Mouse (Mus musculus) Muller cell, postnatal 12 days (primary cell): ENCODE results near the gene Rpusd3.
A peak's percentile ranks its signal among the peaks of the same experiment; 100 is the strongest.

ENCODE experiments used
- DNase-seq: peaks from one replicate; pipeline ENCODE4 v3.0.0-alpha.2; 2015; ENCODE audit errors: inconsistent ontology term

Gene Rpusd3

GRCm38 (mm10) chr6:113419199-113419587 lies at the start of gene Rpusd3:
TSS of gene Rpusd3 (minus strand) at chr6:113419340.
- DNase-seq = peak; percentile 90

- DNase-seq = no peak
Observed at GRCm38 (mm10) chr6:113468512-113468911, 49.4 kb upstream of the Rpusd3 start.

GRCm38 (mm10) chr6:113465602-113466001 lies 46.5 kb upstream of the Rpusd3 start:
- DNase-seq = peak; percentile 52

- no peak for DNase-seq
Observed at GRCm38 (mm10) chr6:113464040-113464439, 44.9 kb upstream of the Rpusd3 start.

GRCm38 (mm10) chr6:113458635-113459034 lies 39.5 kb upstream of the Rpusd3 start:
- DNase-seq = no peak

- DNase-seq = no peak
Observed at GRCm38 (mm10) chr6:113457952-113458534, 38.9 kb upstream of the Rpusd3 start, which contains the start of gene Il17re. TSS of gene Il17re (plus strand) at chr6:113458484.

GRCm38 (mm10) chr6:113455007-113455406 lies 35.9 kb upstream of the Rpusd3 start:
- DNase-seq = no peak

- DNase-seq = peak; percentile 71
Observed at GRCm38 (mm10) chr6:113451839-113452238, 32.7 kb upstream of the Rpusd3 start.

GRCm38 (mm10) chr6:113447639-113448038 lies 28.5 kb upstream of the Rpusd3 start:
- DNase-seq = no peak

GRCm38 (mm10) chr6:113444207-113444965 lies 25.2 kb upstream of the Rpusd3 start:
- no peak for DNase-seq

GRCm38 (mm10) chr6:113443091-113443490 lies 24.0 kb upstream of the Rpusd3 start:
- no peak for DNase-seq

GRCm38 (mm10) chr6:113442442-113443090 lies 23.4 kb upstream of the Rpusd3 start, which contains the start of gene Jagn1:
TSS of gene Jagn1 (plus strand) at chr6:113442569.
- peak; percentile 93 for DNase-seq

GRCm38 (mm10) chr6:113442087-113442441 lies 22.9 kb upstream of the Rpusd3 start:
- no peak for DNase-seq

GRCm38 (mm10) chr6:113441147-113441680 lies 22.1 kb upstream of the Rpusd3 start:
- DNase-seq = peak; percentile 73

- DNase-seq = no peak
Observed at GRCm38 (mm10) chr6:113440686-113441085, 21.5 kb upstream of the Rpusd3 start.

GRCm38 (mm10) chr6:113438721-113439430 lies 19.7 kb upstream of the Rpusd3 start:
- no peak for DNase-seq

- DNase-seq = no peak
Observed at GRCm38 (mm10) chr6:113437135-113437534, 18.0 kb upstream of the Rpusd3 start.

- DNase-seq = no peak
Observed at GRCm38 (mm10) chr6:113435664-113436205, 16.6 kb upstream of the Rpusd3 start, which contains the start of gene Cidec. TSS of gene Cidec (minus strand) at chr6:113435760.

GRCm38 (mm10) chr6:113434691-113435090 lies 15.6 kb upstream of the Rpusd3 start:
- DNase-seq = no peak

- DNase-seq = no peak
Observed at GRCm38 (mm10) chr6:113433661-113434060, 14.5 kb upstream of the Rpusd3 start.

- DNase-seq = no peak
Observed at GRCm38 (mm10) chr6:113431801-113432200, 12.7 kb upstream of the Rpusd3 start.
